Mouse (Mus musculus): ENCODE measurements around the gene Cd151. TPM values are rescaled to one million over a fixed set of nuclear protein-coding genes. Genes with fewer than 3 reads are reported as not detected.

Cd151 gene
- polyA plus RNA-seq, 1 experiment: 99.0 TPM

GRCm38 (mm10) chr7:141464603-141465201 lies 2.5 kb upstream of the Cd151 start:
- H3K27ac ChIP-seq (ENCODE audit: insufficient read depth, low read length): no peak overlapping the region
- H3K9me3 ChIP-seq (replicated peaks; ENCODE audit: control insufficient read depth, insufficient read depth, low read length, poor library complexity, severe bottlenecking): no peaks in the 10 kb centered on the region
- no peaks in the 10 kb centered on the region for H3K27me3 ChIP-seq (ENCODE audit: control insufficient read depth, insufficient read depth, low read length, poor library complexity, severe bottlenecking)
- H3K4me3 ChIP-seq (ENCODE audit: low read depth, low read length): peak overlapping the region; percentile 60
- peaks cover 5% of the 10 kb centered on the region for H3K4me1 ChIP-seq (ENCODE audit: control insufficient read depth, insufficient read depth, low read length)
- TF ChIP-seq POLR2A (IDR thresholded peaks at IDR 0.05; ENCODE audit: insufficient read depth, low read length) (no peak), EP300 (IDR thresholded peaks at IDR 0.05; ENCODE audit: insufficient read depth, low read depth, low read length) (no peak), CTCF (IDR thresholded peaks at IDR 0.05; ENCODE audit: low read depth, low read length) (no peak)
- peak overlapping the region; percentile 5 for H3K9ac ChIP-seq (ENCODE audit: low read depth, poor library complexity, severe bottlenecking)
- no peaks in the 10 kb centered on the region for H3K36me3 ChIP-seq (ENCODE audit: control insufficient read depth, insufficient read depth, low read length, poor library complexity, severe bottlenecking)

GRCm38 (mm10) chr7:141465388-141466044 lies 1.7 kb upstream of the Cd151 start:
- peaks cover 2% of the 10 kb centered on the region; the same call in 1 of the 2 replicates for H3K36me3 ChIP-seq (ENCODE audit: control insufficient read depth, insufficient read depth, low read length, poor library complexity, severe bottlenecking)
- H3K27ac ChIP-seq (ENCODE audit: insufficient read depth, low read length): no peak overlapping the region
- H3K4me3 ChIP-seq (ENCODE audit: low read depth, low read length): no peak overlapping the region
- no peaks in the 10 kb centered on the region for H3K9me3 ChIP-seq (replicated peaks; ENCODE audit: control insufficient read depth, insufficient read depth, low read length, poor library complexity, severe bottlenecking)
- peaks cover 5% of the 10 kb centered on the region for H3K4me1 ChIP-seq (ENCODE audit: control insufficient read depth, insufficient read depth, low read length)
- peak overlapping the region; percentile 5; the same call in 1 of the 2 replicates for H3K9ac ChIP-seq (ENCODE audit: low read depth, poor library complexity, severe bottlenecking)
- TF ChIP-seq CTCF (IDR thresholded peaks at IDR 0.05; ENCODE audit: low read depth, low read length) (no peak), POLR2A (IDR thresholded peaks at IDR 0.05; ENCODE audit: insufficient read depth, low read length) (no peak), EP300 (IDR thresholded peaks at IDR 0.05; ENCODE audit: insufficient read depth, low read depth, low read length) (no peak)
- H3K27me3 ChIP-seq (ENCODE audit: control insufficient read depth, insufficient read depth, low read length, poor library complexity, severe bottlenecking): no peaks in the 10 kb centered on the region

GRCm38 (mm10) chr7:141466045-141466394 lies 1.2 kb upstream of the Cd151 start:
- peaks cover 5% of the 10 kb centered on the region for H3K4me1 ChIP-seq (ENCODE audit: control insufficient read depth, insufficient read depth, low read length)
- H3K9ac ChIP-seq (ENCODE audit: low read depth, poor library complexity, severe bottlenecking): no peak overlapping the region
- no peaks in the 10 kb centered on the region for H3K27me3 ChIP-seq (ENCODE audit: control insufficient read depth, insufficient read depth, low read length, poor library complexity, severe bottlenecking)
- no peak overlapping the region for H3K27ac ChIP-seq (ENCODE audit: insufficient read depth, low read length)
- no peak overlapping the region for H3K4me3 ChIP-seq (ENCODE audit: low read depth, low read length)
- H3K9me3 ChIP-seq (replicated peaks; ENCODE audit: control insufficient read depth, insufficient read depth, low read length, poor library complexity, severe bottlenecking): no peaks in the 10 kb centered on the region
- TF ChIP-seq CTCF (IDR thresholded peaks at IDR 0.05; ENCODE audit: low read depth, low read length) (no peak), EP300 (IDR thresholded peaks at IDR 0.05; ENCODE audit: insufficient read depth, low read depth, low read length) (no peak)
- peaks cover 7% of the 10 kb centered on the region for H3K36me3 ChIP-seq (ENCODE audit: control insufficient read depth, insufficient read depth, low read length, poor library complexity, severe bottlenecking)

GRCm38 (mm10) chr7:141466607-141467148 lies 514 bp upstream of the Cd151 start:
- peak overlapping the region; percentile 30; the same call in 1 of the 2 replicates for H3K27ac ChIP-seq (ENCODE audit: insufficient read depth, low read length)
- peaks cover 12% of the 10 kb centered on the region for H3K36me3 ChIP-seq (ENCODE audit: control insufficient read depth, insufficient read depth, low read length, poor library complexity, severe bottlenecking)
- H3K4me3 ChIP-seq (ENCODE audit: low read depth, low read length): peak overlapping the region; percentile 56
- TF ChIP-seq POLR2A (IDR thresholded peaks at IDR 0.05; ENCODE audit: insufficient read depth, low read length) (no peak), CTCF (IDR thresholded peaks at IDR 0.05; ENCODE audit: low read depth, low read length) (no peak), EP300 (IDR thresholded peaks at IDR 0.05; ENCODE audit: insufficient read depth, low read depth, low read length) (no peak)
- H3K4me1 ChIP-seq (ENCODE audit: control insufficient read depth, insufficient read depth, low read length): peaks cover 5% of the 10 kb centered on the region
- no peaks in the 10 kb centered on the region for H3K9me3 ChIP-seq (replicated peaks; ENCODE audit: control insufficient read depth, insufficient read depth, low read length, poor library complexity, severe bottlenecking)
- no peaks in the 10 kb centered on the region for H3K27me3 ChIP-seq (ENCODE audit: control insufficient read depth, insufficient read depth, low read length, poor library complexity, severe bottlenecking)
- peak overlapping the region; percentile 77 for H3K9ac ChIP-seq (ENCODE audit: low read depth, poor library complexity, severe bottlenecking)

- Histone ChIP-seq H3K27ac (ENCODE audit: insufficient read depth, low read length) (peak overlapping the region; percentile 68), H3K4me1 (ENCODE audit: control insufficient read depth, insufficient read depth, low read length) (peaks cover 5% of the 10 kb centered on the region), H3K9ac (ENCODE audit: low read depth, poor library complexity, severe bottlenecking) (peak overlapping the region; percentile 77), H3K9me3 (replicated peaks; ENCODE audit: control insufficient read depth, insufficient read depth, low read length, poor library complexity, severe bottlenecking) (no peaks in the 10 kb centered on the region), H3K4me3 (ENCODE audit: low read depth, low read length) (peak overlapping the region; percentile 88), H3K36me3 (ENCODE audit: control insufficient read depth, insufficient read depth, low read length, poor library complexity, severe bottlenecking) (peaks cover 22% of the 10 kb centered on the region), H3K27me3 (ENCODE audit: control insufficient read depth, insufficient read depth, low read length, poor library complexity, severe bottlenecking) (no peaks in the 10 kb centered on the region)
- TF ChIP-seq CTCF (IDR thresholded peaks at IDR 0.05; ENCODE audit: low read depth, low read length) (no peak), EP300 (IDR thresholded peaks at IDR 0.05; ENCODE audit: insufficient read depth, low read depth, low read length) (no peak), POLR2A (IDR thresholded peaks at IDR 0.05; ENCODE audit: insufficient read depth, low read length) (no peak)
These were observed 951 bp downstream of the Cd151 start for GRCm38 (mm10) chr7:141468164-141468521.
